Mouse (Mus musculus) brain, embryonic 14.5 days (tissue): ENCODE measurements at regions not wholly inside any gene's neighbourhood (a gene's known extent, or its start where the extent isn't known, plus 50 kb on each side); places are given as distances from the start of the nearest gene placed in this dataset.

Source experiments
- CTCF ChIP-seq: fragments of 200-500 bp; IDR thresholded peaks from 2 replicates; pipeline ENCODE4 v1.5.1; 2012; ENCODE audit warnings: inconsistent platforms, mild to moderate bottlenecking, moderate library complexity, borderline replicate concordance; ENCODE audit not compliant: insufficient read depth, insufficient read length; ENCODE audit errors: extremely low read depth
- POLR2A ChIP-seq: fragments of 200-500 bp; IDR thresholded peaks from 2 replicates; pipeline ENCODE4 v1.6.1; 2012; ENCODE audit warnings: mild to moderate bottlenecking, inconsistent platforms, borderline replicate concordance; ENCODE audit not compliant: poor library complexity, insufficient read depth, insufficient read length, severe bottlenecking; ENCODE audit errors: extremely low read depth

DNA sequence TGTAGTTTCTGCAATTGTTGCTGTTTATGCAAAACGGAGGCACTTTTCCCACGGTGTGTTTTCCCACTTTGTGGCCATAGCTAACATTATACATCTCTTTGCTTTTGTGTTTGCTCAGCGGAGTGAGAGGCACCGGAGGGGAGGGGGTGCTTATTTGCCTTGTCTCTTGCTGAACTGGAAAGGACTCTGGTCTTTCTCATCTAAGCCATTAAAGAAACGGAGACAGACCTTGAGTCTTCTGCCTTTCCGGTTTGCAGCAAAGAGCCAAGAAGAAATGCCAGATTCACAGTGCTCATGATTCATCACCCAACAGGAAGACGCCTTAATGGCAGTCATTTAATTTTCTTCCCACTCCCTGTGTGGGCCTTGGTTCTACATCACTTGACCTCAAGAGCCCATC lies 80.4 kb upstream of the Fam13c start:
- no peak for TF ChIP-seq CTCF
- no peak for TF ChIP-seq POLR2A
